Mouse (Mus musculus): ENCODE results near the gene Nt5c3b. TPM values are rescaled to one million over a fixed set of nuclear protein-coding genes. Genes with fewer than 3 reads are reported as not detected.

Gene Nt5c3b
- total RNA-seq, 2 experiments from 2014 or later: 71.4 to 77.1 TPM

GRCm38 (mm10) chr11:100404456-100405074 lies 37.0 kb downstream of the Nt5c3b start:
- DNase-seq (ENCODE audit: extremely low spot score in 1 of 2, low spot score in 2 of 2): no peak
- intact Hi-C loops (cut with DNase I): no loop called here

GRCm38 (mm10) chr11:100403445-100404134 lies 38.0 kb downstream of the Nt5c3b start:
- intact Hi-C loops (cut with DNase I): no loop called here
- no peak for DNase-seq (ENCODE audit: extremely low spot score in 1 of 2, low spot score in 2 of 2)

GRCm38 (mm10) chr11:100402682-100403081 lies 38.9 kb downstream of the Nt5c3b start:
- intact Hi-C loops (cut with DNase I): no loop called here
- no peak for DNase-seq (ENCODE audit: extremely low spot score in 1 of 2, low spot score in 2 of 2)

- intact Hi-C loops (cut with DNase I): no loop called here
- no peak for DNase-seq (ENCODE audit: extremely low spot score in 1 of 2, low spot score in 2 of 2)
Observed at GRCm38 (mm10) chr11:100402240-100402639, 39.4 kb downstream of the Nt5c3b start.

- no peak for DNase-seq (ENCODE audit: extremely low spot score in 1 of 2, low spot score in 2 of 2)
- intact Hi-C loops (cut with DNase I): no loop called here
Observed at GRCm38 (mm10) chr11:100400842-100401241, 40.8 kb downstream of the Nt5c3b start.

GRCm38 (mm10) chr11:100399727-100400538 lies 41.7 kb downstream of the Nt5c3b start:
- DNase-seq (ENCODE audit: extremely low spot score in 1 of 2, low spot score in 2 of 2): no peak
- intact Hi-C loops (cut with DNase I): no loop called here

- no peak for DNase-seq (ENCODE audit: extremely low spot score in 1 of 2, low spot score in 2 of 2)
- intact Hi-C loops (cut with DNase I): no loop called here
Observed at GRCm38 (mm10) chr11:100399320-100399719, 42.3 kb downstream of the Nt5c3b start.

GRCm38 (mm10) chr11:100398517-100398916 lies 43.1 kb downstream of the Nt5c3b start:
- intact Hi-C loops (cut with DNase I): no loop called here
- DNase-seq (ENCODE audit: extremely low spot score in 1 of 2, low spot score in 2 of 2): no peak

- intact Hi-C loops (cut with DNase I): no loop called here
- DNase-seq (ENCODE audit: extremely low spot score in 1 of 2, low spot score in 2 of 2): peak; percentile 100
Observed at GRCm38 (mm10) chr11:100397600-100398389, 43.8 kb downstream of the Nt5c3b start, which contains the start of gene Jup. Gene Jup, minus strand, starts transcription at chr11:100397763.

- no peak for DNase-seq (ENCODE audit: extremely low spot score in 1 of 2, low spot score in 2 of 2)
Observed at GRCm38 (mm10) chr11:100396886-100397599, 44.6 kb downstream of the Nt5c3b start.

GRCm38 (mm10) chr11:100395861-100396631 lies 45.6 kb downstream of the Nt5c3b start:
- intact Hi-C loops (cut with DNase I): no loop called here
- DNase-seq (ENCODE audit: extremely low spot score in 1 of 2, low spot score in 2 of 2): peak in 1 of 2 experiments; percentile 70

More at GRCm38 (mm10) chr11:100396886-100397599, 44.6 kb downstream of the Nt5c3b start:
- intact Hi-C loops (cut with DNase I): no loop called here

- intact Hi-C loops (cut with DNase I): no loop called here
Observed at GRCm38 (mm10) chr11:100395200-100395599, 46.4 kb downstream of the Nt5c3b start.

GRCm38 (mm10) chr11:100394353-100395074 lies 47.1 kb downstream of the Nt5c3b start:
- intact Hi-C loops (cut with DNase I): no loop called here

More at GRCm38 (mm10) chr11:100395200-100395599, 46.4 kb downstream of the Nt5c3b start:
- DNase-seq (ENCODE audit: extremely low spot score in 1 of 2, low spot score in 2 of 2): peak in 1 of 2 experiments; percentile 78

GRCm38 (mm10) chr11:100393733-100394132 lies 47.9 kb downstream of the Nt5c3b start:
- no peak for DNase-seq (ENCODE audit: extremely low spot score in 1 of 2, low spot score in 2 of 2)

More at GRCm38 (mm10) chr11:100394353-100395074, 47.1 kb downstream of the Nt5c3b start:
- DNase-seq (ENCODE audit: extremely low spot score in 1 of 2, low spot score in 2 of 2): no peak

GRCm38 (mm10) chr11:100392958-100393357 lies 48.6 kb downstream of the Nt5c3b start:
- intact Hi-C loops (cut with DNase I): no loop called here
- DNase-seq (ENCODE audit: extremely low spot score in 1 of 2, low spot score in 2 of 2): no peak

More at GRCm38 (mm10) chr11:100393733-100394132, 47.9 kb downstream of the Nt5c3b start:
- intact Hi-C loops (cut with DNase I): no loop called here

- intact Hi-C loops (cut with DNase I): no loop called here
- DNase-seq (ENCODE audit: extremely low spot score in 1 of 2, low spot score in 2 of 2): no peak
Observed at GRCm38 (mm10) chr11:100391884-100392345, 49.7 kb downstream of the Nt5c3b start.
